Mouse (Mus musculus) embryonic facial prominence, embryonic 15.5 days (tissue): ENCODE data around the gene Dnajb4. TPM values are rescaled to one million over a fixed set of nuclear protein-coding genes. Genes with fewer than 3 reads are reported as not detected.
"Not testable (repeated sequence)": the region's sequence is repeated elsewhere in the genome, so short reads cannot be mapped to it uniquely, and the experiment has no call there.

ENCODE experiments used
- ATAC-seq: fragments of 200-750 bp; cut with Nextera tagmentation; 2 replicates; pipeline ENCODE4 v1.8.0; 2017; ENCODE audit warnings: low read depth, moderate TSS enrichment; ENCODE audit not compliant: insufficient number of reproducible peaks, low FRiP score, low TSS enrichment
- H3K27ac ChIP-seq: fragments of 300-500 bp; sonication (generic); replicated peaks from 2 replicates; pipeline ENCODE4 v1.5.1; 2015; ENCODE audit warnings: mild to moderate bottlenecking, inconsistent platforms
- H3K27me3 ChIP-seq: fragments of 300-500 bp; sonication (generic); 2 replicates; pipeline ENCODE4 v1.6.1; 2015; ENCODE audit warnings: inconsistent platforms
- H3K36me3 ChIP-seq: fragments of 300-500 bp; sonication (generic); 2 replicates; pipeline ENCODE4 v1.6.1; 2015; ENCODE audit warnings: mild to moderate bottlenecking, inconsistent platforms
- H3K4me1 ChIP-seq: fragments of 300-500 bp; sonication (generic); 2 replicates; pipeline ENCODE4 v1.6.1; 2015; ENCODE audit warnings: inconsistent platforms
- H3K4me2 ChIP-seq: fragments of 300-500 bp; sonication (generic); replicated peaks from 2 replicates; pipeline ENCODE4 v1.6.1; 2015; ENCODE audit warnings: mild to moderate bottlenecking, inconsistent platforms
- H3K4me3 ChIP-seq: fragments of 300-500 bp; sonication (generic); replicated peaks from 2 replicates; pipeline ENCODE4 v1.5.1; 2015; ENCODE audit warnings: mild to moderate bottlenecking, inconsistent platforms
- H3K9ac ChIP-seq: fragments of 300-500 bp; sonication (generic); 2 replicates; pipeline ENCODE4 v1.6.1; 2015; ENCODE audit warnings: inconsistent platforms
- H3K9me3 ChIP-seq: fragments of 300-500 bp; sonication (generic); replicated peaks from 2 replicates; pipeline ENCODE4 v1.6.1; 2016; ENCODE audit warnings: inconsistent platforms
- WGBS: fragments of 180-500 bp; shearing (Covaris S2); methylation state at CpG from one replicate; pipeline ENCODE4 v1.1.7; 2015; 5-methylcytosine and 5-hydroxymethylcytosine counted together
- polyA plus RNA-seq: library from polyadenylated mRNA; unstranded; fragments of >200 nt; fragmentation: Nextera tagmentation; extraction: Ambion mirVana; gene quantifications from 2 replicates; pipeline ENCODE4 v1.2.1, GENCODE M21; 2015

The Dnajb4 gene
- polyA plus RNA-seq, result 33.8 and 34.2 TPM in 2 replicates

DNA sequence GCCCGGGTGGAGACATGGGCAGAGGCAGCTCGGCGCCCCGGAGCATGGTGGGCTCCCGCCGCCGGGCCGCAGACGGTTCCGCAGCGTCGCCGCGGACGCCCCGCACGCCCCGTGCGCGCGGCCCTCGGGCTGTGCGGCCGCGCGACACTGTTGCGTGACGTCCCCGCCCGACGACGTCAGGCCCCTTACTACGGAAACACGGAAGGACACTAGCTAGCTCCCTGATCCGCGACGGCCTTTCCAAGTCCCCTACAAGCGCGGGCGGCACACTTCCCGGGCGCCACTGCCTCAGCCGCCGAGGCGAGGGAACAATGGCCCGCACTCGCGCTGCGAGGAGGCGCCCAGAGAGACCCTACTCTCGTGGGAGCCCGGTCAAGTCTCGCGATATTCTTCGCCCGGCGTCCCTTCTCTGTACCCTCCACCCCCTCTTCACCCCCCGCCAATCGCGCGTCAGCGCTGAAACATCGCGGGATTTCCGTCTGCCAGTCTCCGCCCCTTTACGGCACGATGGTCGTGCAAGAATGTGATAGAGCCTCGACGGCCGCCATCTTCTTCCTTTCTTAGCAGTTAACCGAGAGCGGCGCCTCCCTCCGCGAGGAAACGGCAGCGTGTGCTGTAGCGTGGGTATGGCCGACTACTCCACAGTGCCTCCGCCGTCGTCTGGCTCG, at the start of gene Dnajb4, which contains the start of gene Fubp1:
TSS of gene Dnajb4 (minus strand) at position 336 of the 668 bp plus-strand sequence.
TSS of gene Fubp1 (plus strand) at position 456 of the 668 bp plus-strand sequence.
- H3K4me2 ChIP-seq, result peak within 1 kb of the TSS; percentile 74
- 0% methylated on average over 85 of the region's 85 CpGs for WGBS
- peak; percentile 96 for ATAC-seq

DNA sequence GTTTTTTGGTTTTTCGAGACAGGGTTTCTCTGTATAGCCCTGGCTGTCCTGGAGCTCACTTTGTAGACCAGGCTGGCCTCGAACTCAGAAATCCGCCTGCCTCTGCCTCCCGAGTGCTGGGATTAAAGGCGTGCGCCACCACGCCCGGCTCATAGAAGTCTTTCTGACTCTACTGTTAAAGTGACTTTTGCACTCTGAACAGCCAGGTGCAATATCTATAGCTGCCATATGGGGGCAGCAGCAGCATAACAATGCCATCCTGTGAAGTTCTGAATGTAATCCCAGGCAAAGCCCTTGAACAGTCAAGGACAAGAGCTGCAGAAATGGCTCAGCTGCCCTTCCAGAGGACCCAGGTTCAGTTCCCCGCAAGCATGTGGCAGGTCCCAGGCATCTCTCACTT, 49.3 kb upstream of the Dnajb4 start:
- peaks cover 14% of the 10 kb centered on the region; the same call in 1 of the 2 replicates for H3K27me3 ChIP-seq
- ATAC-seq, H3K4me1 ChIP-seq, H3K9me3 ChIP-seq, H3K4me3 ChIP-seq, H3K4me2 ChIP-seq, H3K36me3 ChIP-seq, H3K9ac ChIP-seq, H3K27ac ChIP-seq: not testable (repeated sequence)
- WGBS, result 29% methylated on average over 8 of the region's 9 CpGs

More for the DNA sequence above, at the start of gene Dnajb4, which contains the start of gene Fubp1:
- Histone ChIP-seq H3K4me3 (peak within 1 kb of the TSS; percentile 93), H3K9me3 (no peaks in the 10 kb centered on the region), H3K27me3 (no peaks in the 10 kb centered on the region), H3K36me3 (peaks cover 5% of the 10 kb centered on the region; the same call in 1 of the 2 replicates), H3K4me1 (peaks cover 31% of the 10 kb centered on the region), H3K9ac (peak within 1 kb of the TSS; percentile 100), H3K27ac (peak within 1 kb of the TSS; percentile 100)

DNA sequence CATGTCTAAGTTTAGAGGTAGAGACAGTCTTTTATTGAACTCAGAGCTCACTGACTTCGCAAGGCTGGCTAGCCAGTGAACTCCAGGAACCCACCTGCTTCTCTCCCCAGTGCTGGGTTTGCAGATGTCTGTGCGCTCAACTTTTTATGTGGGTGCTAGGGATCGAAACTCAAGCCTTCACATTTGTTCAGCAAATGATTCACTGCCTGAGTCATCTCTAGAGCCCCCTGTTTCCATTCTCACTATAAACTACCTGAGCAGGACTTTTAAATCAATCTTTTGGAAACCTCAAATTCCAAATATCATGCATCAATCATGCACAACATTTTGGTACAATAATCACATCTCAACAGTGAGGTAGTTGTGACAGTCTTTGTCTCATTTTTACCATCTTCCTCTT, 47.4 kb upstream of the Dnajb4 start:
- 82% methylated on average over 3 of the region's 3 CpGs for WGBS
- Histone ChIP-seq H3K4me3 (no peak overlapping the region), H3K27me3 (peaks cover 7% of the 10 kb centered on the region; the same call in 1 of the 2 replicates), H3K9ac (no peak overlapping the region), H3K4me1 (no peaks in the 10 kb centered on the region), H3K27ac (no peak overlapping the region), H3K9me3 (no peaks in the 10 kb centered on the region), H3K36me3 (no peaks in the 10 kb centered on the region), H3K4me2 (no peak overlapping the region)
- no peak for ATAC-seq

DNA sequence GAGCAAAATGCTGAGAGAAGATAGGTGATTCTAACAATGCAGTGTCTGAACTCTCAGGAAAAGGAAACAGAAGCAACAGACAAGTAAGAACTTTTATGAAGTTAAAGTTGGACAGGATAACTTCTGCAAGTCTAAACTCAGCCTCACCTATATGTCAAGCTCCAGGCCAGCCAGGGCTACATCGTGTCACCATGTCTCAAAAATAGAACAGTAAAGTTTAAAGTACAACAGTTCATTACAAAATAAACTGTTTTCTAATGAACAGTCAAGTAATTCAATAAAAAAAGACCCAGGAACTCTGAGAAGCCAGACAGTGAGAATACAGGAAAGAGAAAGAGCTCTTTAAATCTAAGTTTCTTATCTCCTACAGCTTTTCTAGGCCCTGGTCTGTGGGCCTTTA, 40.4 kb upstream of the Dnajb4 start:
- Histone ChIP-seq H3K27ac (no peak overlapping the region), H3K27me3 (no peaks in the 10 kb centered on the region), H3K9me3 (no peaks in the 10 kb centered on the region), H3K4me1 (no peaks in the 10 kb centered on the region), H3K4me2 (no peak overlapping the region), H3K9ac (no peak overlapping the region), H3K4me3 (no peak overlapping the region), H3K36me3 (no peaks in the 10 kb centered on the region)
- no peak for ATAC-seq
- WGBS, result 81% methylated on average over 1 of the region's 1 CpGs

DNA sequence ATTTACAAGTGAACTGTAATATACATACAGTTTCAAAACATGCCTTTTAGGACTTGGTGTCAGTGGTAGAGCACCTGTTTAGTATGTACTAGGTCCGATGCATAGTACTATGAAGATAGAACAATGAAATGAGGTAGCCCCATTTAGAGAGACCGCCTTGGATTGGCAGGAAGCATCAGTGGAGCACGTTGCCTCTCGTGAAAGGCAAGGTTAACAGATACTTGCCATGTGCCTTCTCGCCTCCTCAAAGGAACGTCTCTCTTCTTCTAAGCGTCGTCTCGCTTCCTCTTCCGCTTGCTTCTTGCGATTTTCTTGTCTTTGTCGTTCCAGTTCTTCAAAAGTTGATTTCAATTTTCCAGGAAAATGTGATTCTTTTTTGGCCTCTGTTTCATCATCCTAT, 37.6 kb upstream of the Dnajb4 start:
- Histone ChIP-seq H3K4me3 (no peak overlapping the region), H3K36me3 (no peaks in the 10 kb centered on the region), H3K27ac (no peak overlapping the region), H3K4me1 (no peaks in the 10 kb centered on the region), H3K9me3 (no peaks in the 10 kb centered on the region), H3K27me3 (no peaks in the 10 kb centered on the region), H3K4me2 (no peak overlapping the region), H3K9ac (no peak overlapping the region)
- ATAC-seq, result no peak
- 80% methylated on average over 12 of the region's 12 CpGs for WGBS

DNA sequence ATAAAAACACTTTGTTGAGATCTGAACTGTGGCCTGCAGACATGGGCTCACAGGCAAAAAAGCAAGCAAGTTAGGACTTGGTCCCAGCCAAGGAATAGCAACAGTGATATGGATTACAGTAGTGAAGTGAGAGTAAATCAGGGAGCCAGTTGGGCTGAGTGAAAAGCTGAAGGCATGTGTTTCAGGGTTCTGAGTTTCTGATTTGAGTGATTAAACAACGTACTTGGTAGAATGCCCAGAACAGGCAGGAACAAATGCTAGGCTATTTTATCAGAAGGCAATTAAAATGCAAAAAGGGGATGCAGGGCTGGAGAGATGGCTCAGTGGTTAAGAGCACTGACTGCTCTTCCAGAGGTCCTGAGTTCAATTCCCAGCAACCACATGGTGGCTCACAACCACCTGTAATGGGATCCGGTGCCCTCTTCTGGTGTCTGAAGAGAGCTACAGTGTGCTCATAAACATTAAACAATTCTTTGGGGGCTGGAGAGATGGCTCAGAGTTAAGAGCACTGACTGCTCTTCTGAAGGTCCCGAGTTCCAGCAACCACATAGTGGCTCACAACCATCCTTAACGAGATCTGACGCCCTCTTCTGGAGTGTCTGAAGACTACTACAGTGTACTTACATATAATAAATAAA, 35.3 kb upstream of the Dnajb4 start:
- H3K9ac ChIP-seq, result no peak overlapping the region
- H3K27me3 ChIP-seq, result no peaks in the 10 kb centered on the region
- no peak overlapping the region for H3K4me3 ChIP-seq
- no peaks in the 10 kb centered on the region for H3K9me3 ChIP-seq
- no peaks in the 10 kb centered on the region for H3K4me1 ChIP-seq
- no peak overlapping the region for H3K27ac ChIP-seq
- no peaks in the 10 kb centered on the region for H3K36me3 ChIP-seq
- WGBS, result 74% methylated on average over 5 of the region's 5 CpGs
- H3K4me2 ChIP-seq, result no peak overlapping the region
- no peak for ATAC-seq

DNA sequence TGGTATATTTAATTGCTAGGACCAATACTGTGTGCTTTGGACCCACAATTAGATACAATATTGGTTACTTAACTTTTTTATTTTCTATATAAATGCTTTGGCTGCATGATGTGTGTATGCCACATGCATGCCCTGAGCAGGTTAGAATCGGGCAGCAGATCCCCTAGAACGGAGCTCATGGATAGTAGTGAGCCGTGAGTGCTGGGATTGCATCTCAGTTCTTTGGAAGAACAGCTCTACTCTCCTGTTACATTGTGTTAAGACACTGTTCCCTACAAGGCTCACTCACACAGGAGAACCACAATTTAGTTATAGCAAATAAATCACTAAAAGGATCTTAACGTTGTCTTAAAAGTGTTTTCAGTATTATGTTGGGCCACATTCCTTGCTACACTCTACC, 33.2 kb upstream of the Dnajb4 start:
- ATAC-seq, result no peak
- no peaks in the 10 kb centered on the region for H3K9me3 ChIP-seq
- H3K4me2 ChIP-seq, result no peak overlapping the region
- no peaks in the 10 kb centered on the region for H3K4me1 ChIP-seq
- 72% methylated on average over 4 of the region's 4 CpGs for WGBS
- H3K9ac ChIP-seq, result no peak overlapping the region
- H3K27ac ChIP-seq, result no peak overlapping the region
- peaks cover 8% of the 10 kb centered on the region for H3K36me3 ChIP-seq
- no peak overlapping the region for H3K4me3 ChIP-seq
- H3K27me3 ChIP-seq, result no peaks in the 10 kb centered on the region

DNA sequence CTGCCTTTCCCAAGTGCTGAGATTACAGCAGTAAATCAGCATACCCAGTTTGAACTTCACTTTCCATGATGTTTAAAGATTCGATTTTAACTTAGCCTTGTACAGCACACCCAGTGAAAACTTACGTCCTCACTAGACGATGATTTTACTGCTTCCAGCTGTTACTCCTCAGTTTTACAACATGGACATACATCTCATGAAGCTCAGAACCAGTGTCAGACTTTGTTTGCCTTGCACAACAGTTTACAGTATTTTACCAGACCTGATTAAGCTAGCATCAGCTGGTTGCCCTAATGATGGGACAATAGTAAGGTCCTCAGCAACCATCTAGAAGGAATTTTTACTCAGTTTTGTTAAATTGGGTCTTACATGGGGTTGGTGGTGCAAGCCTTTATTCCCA, 31.0 kb upstream of the Dnajb4 start:
- Histone ChIP-seq H3K9ac (no peak overlapping the region), H3K36me3 (peaks cover 16% of the 10 kb centered on the region), H3K27ac (no peak overlapping the region), H3K9me3 (no peaks in the 10 kb centered on the region), H3K4me3 (no peak overlapping the region), H3K27me3 (no peaks in the 10 kb centered on the region), H3K4me2 (no peak overlapping the region), H3K4me1 (no peaks in the 10 kb centered on the region)
- no peak for ATAC-seq
- 76% methylated on average over 3 of the region's 3 CpGs for WGBS

DNA sequence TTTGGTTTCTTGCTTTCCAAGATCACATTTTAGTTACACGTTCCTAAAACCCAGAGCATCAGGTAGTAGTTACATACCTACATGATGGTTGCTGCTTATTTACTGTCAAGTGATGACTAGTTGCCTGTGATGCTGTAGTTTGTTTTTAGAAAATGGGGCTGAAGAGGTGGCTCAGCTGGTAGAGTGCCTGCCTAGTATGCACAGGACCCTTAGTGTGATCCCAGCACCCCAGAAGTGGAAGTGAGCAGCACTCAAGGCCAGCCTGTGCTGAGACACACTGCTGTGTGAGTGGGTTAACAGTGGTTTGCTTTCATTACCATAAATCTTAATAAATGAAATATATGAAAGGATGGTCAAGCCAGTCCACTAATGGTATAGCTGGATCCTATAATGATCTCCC, 29.5 kb upstream of the Dnajb4 start:
- Histone ChIP-seq H3K36me3 (peaks cover 24% of the 10 kb centered on the region), H3K4me1 (no peaks in the 10 kb centered on the region), H3K27me3 (no peaks in the 10 kb centered on the region), H3K9ac (no peak overlapping the region), H3K4me2 (no peak overlapping the region), H3K27ac (no peak overlapping the region), H3K9me3 (no peaks in the 10 kb centered on the region), H3K4me3 (no peak overlapping the region)
- 89% methylated on average over 1 of the region's 1 CpGs for WGBS
- ATAC-seq, result no peak

DNA sequence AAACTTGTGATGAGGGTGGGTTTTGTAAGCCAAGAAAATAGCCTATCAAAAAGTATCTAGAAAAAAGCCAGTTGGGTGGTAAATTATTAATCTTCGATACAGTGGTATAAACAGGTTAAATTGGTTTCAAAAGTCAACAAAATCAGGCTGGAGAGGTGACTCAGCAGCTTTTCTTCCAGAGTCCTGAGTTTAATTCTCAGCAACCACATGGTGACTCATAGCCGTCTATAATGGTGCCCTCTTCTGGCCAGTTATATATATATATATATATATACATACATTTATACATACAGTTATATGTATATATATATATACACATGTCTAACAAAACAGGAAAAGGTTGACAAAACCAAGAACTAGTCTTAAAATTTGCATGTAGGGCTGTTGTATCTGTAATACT, 28.7 kb upstream of the Dnajb4 start:
- Histone ChIP-seq H3K36me3 (peaks cover 27% of the 10 kb centered on the region), H3K4me2 (no peak overlapping the region), H3K4me3 (no peak overlapping the region), H3K4me1 (no peaks in the 10 kb centered on the region), H3K27ac (no peak overlapping the region), H3K9me3 (no peaks in the 10 kb centered on the region), H3K27me3 (no peaks in the 10 kb centered on the region), H3K9ac (no peak overlapping the region)
- no peak; the same call in 1 of the 2 replicates for ATAC-seq
- 46% methylated on average over 2 of the region's 2 CpGs for WGBS

DNA sequence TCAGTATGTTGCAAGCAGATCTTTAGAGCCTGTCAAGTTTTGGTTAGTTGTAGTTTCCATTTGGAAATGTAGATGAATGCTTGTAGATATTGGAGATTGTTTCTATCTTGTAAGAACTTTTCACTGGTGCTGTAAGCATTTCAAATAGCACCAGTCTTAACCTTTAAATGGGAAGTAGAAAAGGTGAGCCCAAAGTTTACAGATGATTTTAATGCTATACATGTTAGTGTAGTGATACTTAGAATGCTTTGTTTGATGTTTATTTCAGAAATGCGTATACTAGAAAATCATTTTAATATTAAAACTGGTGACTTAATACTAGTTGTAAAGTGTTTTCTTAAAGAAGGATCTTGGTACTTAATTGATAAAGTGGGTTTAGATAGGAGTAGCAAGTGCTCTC, 25.7 kb upstream of the Dnajb4 start:
- Histone ChIP-seq H3K4me1 (no peaks in the 10 kb centered on the region), H3K36me3 (peaks cover 43% of the 10 kb centered on the region), H3K9me3 (no peaks in the 10 kb centered on the region), H3K27ac (no peak overlapping the region), H3K27me3 (no peaks in the 10 kb centered on the region), H3K4me2 (no peak overlapping the region), H3K9ac (no peak overlapping the region), H3K4me3 (no peak overlapping the region)
- no peak for ATAC-seq
- 98% methylated on average over 1 of the region's 1 CpGs for WGBS
